Mouse (Mus musculus): Measurements from ENCODE around the gene Efcab6.

- TF ChIP-seq CTCF (IDR thresholded peaks at IDR 0.05; ENCODE audit: insufficient read depth, low read length) (no peak), POLR2A (IDR thresholded peaks at IDR 0.05; ENCODE audit: borderline replicate concordance, extremely low read depth, low read depth, low read length) (no peak)
These were observed 187.9 kb downstream of the Efcab6 start for GRCm38 (mm10) chr15:83877155-83877866.
